Mouse (Mus musculus): ENCODE measurements around the gene Nxpe4.
"Not testable (repeated sequence)": the region's sequence is repeated elsewhere in the genome, so short reads cannot be mapped to it uniquely, and the experiment has no call there.

The Nxpe4 gene

GRCm38 (mm10) chr9:48239461-48239860, 77.6 kb downstream of the Nxpe4 start:
- no peak for DNase-seq (ENCODE audit: extremely low read depth, low read depth, low spot score)

GRCm38 (mm10) chr9:48240431-48240830, 78.6 kb downstream of the Nxpe4 start:
- no peak for DNase-seq (ENCODE audit: extremely low read depth, low read depth, low spot score)

- no peak for DNase-seq (ENCODE audit: extremely low read depth, low read depth, low spot score)
Measured at GRCm38 (mm10) chr9:48241791-48242190, 80.0 kb downstream of the Nxpe4 start.

GRCm38 (mm10) chr9:48242756-48243155, 80.9 kb downstream of the Nxpe4 start:
- no peak for DNase-seq (ENCODE audit: extremely low read depth, low read depth, low spot score)

GRCm38 (mm10) chr9:48244175-48244574, 82.4 kb downstream of the Nxpe4 start:
- DNase-seq (ENCODE audit: extremely low read depth, low read depth, low spot score) = no peak

GRCm38 (mm10) chr9:48245525-48245924, 83.7 kb downstream of the Nxpe4 start:
- DNase-seq (ENCODE audit: extremely low read depth, low read depth, low spot score) = no peak

- no peak for DNase-seq (ENCODE audit: extremely low read depth, low read depth, low spot score)
Measured at GRCm38 (mm10) chr9:48247276-48247675, 85.5 kb downstream of the Nxpe4 start.

- no peak for DNase-seq (ENCODE audit: extremely low read depth, low read depth, low spot score)
Measured at GRCm38 (mm10) chr9:48252236-48252635, 90.4 kb downstream of the Nxpe4 start.

- DNase-seq (ENCODE audit: extremely low read depth, low read depth, low spot score) = no peak
Measured at GRCm38 (mm10) chr9:48257001-48257400, 95.2 kb downstream of the Nxpe4 start.

GRCm38 (mm10) chr9:48257741-48258423, 96.1 kb downstream of the Nxpe4 start:
- no peak for DNase-seq (ENCODE audit: extremely low read depth, low read depth, low spot score)

- no peak for DNase-seq (ENCODE audit: extremely low read depth, low read depth, low spot score)
Measured at GRCm38 (mm10) chr9:48264616-48265015, 102.8 kb downstream of the Nxpe4 start.

GRCm38 (mm10) chr9:48265491-48265890, 103.7 kb downstream of the Nxpe4 start:
- DNase-seq (ENCODE audit: extremely low read depth, low read depth, low spot score) = no peak

GRCm38 (mm10) chr9:48266286-48267027, 104.6 kb downstream of the Nxpe4 start:
- DNase-seq (ENCODE audit: extremely low read depth, low read depth, low spot score) = no peak

GRCm38 (mm10) chr9:48267028-48267441, 105.2 kb downstream of the Nxpe4 start:
- no peak for DNase-seq (ENCODE audit: extremely low read depth, low read depth, low spot score)

- DNase-seq (ENCODE audit: extremely low read depth, low read depth, low spot score) = no peak
Measured at GRCm38 (mm10) chr9:48267960-48268359, 106.1 kb downstream of the Nxpe4 start.

- DNase-seq (ENCODE audit: extremely low read depth, low read depth, low spot score) = no peak
Measured at GRCm38 (mm10) chr9:48276831-48277230, 115.0 kb downstream of the Nxpe4 start.

- no peak for DNase-seq (ENCODE audit: extremely low read depth, low read depth, low spot score)
Measured at GRCm38 (mm10) chr9:48284221-48284620, 122.4 kb downstream of the Nxpe4 start.

- no peak for DNase-seq (ENCODE audit: extremely low read depth, low read depth, low spot score)
Measured at GRCm38 (mm10) chr9:48290281-48290680, 128.5 kb downstream of the Nxpe4 start.

GRCm38 (mm10) chr9:48294754-48295153, 132.9 kb downstream of the Nxpe4 start:
- no peak for DNase-seq (ENCODE audit: extremely low read depth, low read depth, low spot score)

GRCm38 (mm10) chr9:48298983-48299382, 137.2 kb downstream of the Nxpe4 start:
- DNase-seq (ENCODE audit: extremely low read depth, low read depth, low spot score) = no peak

- not testable (repeated sequence) for DNase-seq (ENCODE audit: extremely low read depth, low read depth, low spot score)
Measured at GRCm38 (mm10) chr9:48303564-48303963, 141.7 kb downstream of the Nxpe4 start.

GRCm38 (mm10) chr9:48311241-48311640, 149.4 kb downstream of the Nxpe4 start:
- no peak for DNase-seq (ENCODE audit: extremely low read depth, low read depth, low spot score)
